Mouse (Mus musculus) MEL (cell line): ENCODE measurements around the gene Faf1. TPM values are rescaled to one million over a fixed set of nuclear protein-coding genes. Genes with fewer than 3 reads are reported as not detected.

Experiments used
- DNase-seq: peaks from one replicate; pipeline ENCODE4 v3.0.0; 2011; ENCODE audit warnings: low read depth, low spot score
- H3K27ac ChIP-seq: 2 replicates; pipeline ENCODE4 v1.5.1; 2012; ENCODE audit warnings: low read depth, mild to moderate bottlenecking, control low read depth, low read length, moderate library complexity; ENCODE audit not compliant: control insufficient read depth
- H3K27me3 ChIP-seq, 2 experiments: fragments of 150-350 bp in 1 of 2; sonication (generic) in 1 of 2; 2 replicates each; pipeline ENCODE4 v1.6.1; 2012; ENCODE audit warnings: low read length in 2 of 2, mild to moderate bottlenecking in 2 of 2, improper control_type of control experiment in 1 of 2, moderate library complexity in 1 of 2; ENCODE audit not compliant: insufficient read depth in 2 of 2, control insufficient read depth in 1 of 2
- H3K36me3 ChIP-seq, 2 experiments: 2 replicates each; pipeline ENCODE4 v1.6.1; 2012 to 2014; ENCODE audit warnings: low read length in 2 of 2, improper control_type of control experiment in 1 of 2, inconsistent platforms in 1 of 2, mild to moderate bottlenecking in 1 of 2; ENCODE audit not compliant: insufficient read depth in 2 of 2, control insufficient read depth in 1 of 2
- H3K4me1 ChIP-seq, 2 experiments: fragments of 150-350 bp in 1 of 2; sonication (generic) in 1 of 2; 2 replicates each; pipeline ENCODE4 v1.6.1; 2012; ENCODE audit warnings: low read length in 2 of 2, improper control_type of control experiment in 1 of 2, mild to moderate bottlenecking in 1 of 2; ENCODE audit not compliant: insufficient read depth in 2 of 2, control insufficient read depth in 1 of 2
- H3K4me3 ChIP-seq, 2 experiments: fragments of 150-350 bp in 1 of 2; sonication (generic) in 1 of 2; 2 replicates each; pipeline ENCODE4 v1.5.1; 2012; ENCODE audit warnings: low read depth in 2 of 2, low read length in 2 of 2, mild to moderate bottlenecking in 2 of 2, moderate library complexity in 2 of 2, control low read depth in 1 of 2, improper control_type of control experiment in 1 of 2; ENCODE audit not compliant: control insufficient read depth in 1 of 2, insufficient read depth in 1 of 2
- H3K79me2 ChIP-seq: 2 replicates; pipeline ENCODE4 v1.6.1; 2012; ENCODE audit warnings: mild to moderate bottlenecking, low read length, moderate library complexity; ENCODE audit not compliant: control insufficient read depth, poor library complexity, insufficient read depth
- H3K9ac ChIP-seq: 2 replicates; pipeline ENCODE4 v1.6.1; 2012; ENCODE audit warnings: low read depth, mild to moderate bottlenecking, control low read depth, low read length, moderate library complexity; ENCODE audit not compliant: control insufficient read depth, poor library complexity, severe bottlenecking
- H3K9me3 ChIP-seq: fragments of 150-350 bp; sonication (generic); replicated peaks from 2 replicates; pipeline ENCODE4 v1.6.1; 2012; ENCODE audit warnings: mild to moderate bottlenecking, low read length, improper control_type of control experiment, moderate library complexity; ENCODE audit not compliant: insufficient read depth
- BHLHE40 ChIP-seq: IDR thresholded peaks from 2 replicates; pipeline ENCODE4 v1.6.1; 2012; ENCODE audit warnings: low read depth, mild to moderate bottlenecking, inconsistent platforms, low read length, improper control_type of control experiment, borderline replicate concordance
- CHD1 ChIP-seq: IDR thresholded peaks from 2 replicates; pipeline ENCODE4 v1.6.1; 2012; ENCODE audit warnings: low read depth, mild to moderate bottlenecking, inconsistent platforms, low read length, improper control_type of control experiment
- CHD2 ChIP-seq: IDR thresholded peaks from 2 replicates; pipeline ENCODE4 v1.6.1; 2011; ENCODE audit warnings: low read length, improper control_type of control experiment
- ELF1 ChIP-seq: IDR thresholded peaks from 2 replicates; pipeline ENCODE4 v1.6.1; 2014; ENCODE audit warnings: low read depth, mild to moderate bottlenecking, inconsistent platforms, low read length, improper control_type of control experiment, moderate library complexity
- EP300 ChIP-seq, 2 experiments: IDR thresholded peaks; 2 replicates each; pipeline ENCODE4 v1.6.1; 2011; ENCODE audit warnings: improper control_type of control experiment in 2 of 2, low read length in 2 of 2, low read depth in 1 of 2, mild to moderate bottlenecking in 1 of 2
- ETS1 ChIP-seq: IDR thresholded peaks from 2 replicates; pipeline ENCODE4 v1.6.1; 2012; ENCODE audit warnings: low read depth, mild to moderate bottlenecking, inconsistent platforms, low read length, improper control_type of control experiment, moderate library complexity
- GATA1 ChIP-seq: IDR thresholded peaks from 2 replicates; pipeline ENCODE4 v1.6.1; 2011; ENCODE audit warnings: low read depth, low read length, improper control_type of control experiment
- KAT2A ChIP-seq: conservative IDR thresholded peaks from 2 replicates; pipeline ENCODE4 v1.6.1; 2012; ENCODE audit warnings: low read depth, low read length, improper control_type of control experiment, inconsistent platforms
- MAX ChIP-seq: IDR thresholded peaks from 2 replicates; pipeline ENCODE4 v1.6.1; 2011; ENCODE audit warnings: low read length, improper control_type of control experiment
- MEF2A ChIP-seq: IDR thresholded peaks from 2 replicates; pipeline ENCODE4 v1.6.1; 2014; ENCODE audit warnings: low read depth, mild to moderate bottlenecking, inconsistent platforms, low read length, improper control_type of control experiment; ENCODE audit not compliant: poor library complexity, insufficient replicate concordance, severe bottlenecking; ENCODE audit errors: extremely low read depth
- MYB ChIP-seq: IDR thresholded peaks from 2 replicates; pipeline ENCODE4 v1.6.1; 2011; ENCODE audit warnings: mild to moderate bottlenecking, low read depth, low read length, improper control_type of control experiment
- MYC ChIP-seq: IDR thresholded peaks from 2 replicates; pipeline ENCODE4 v1.6.1; 2011; ENCODE audit warnings: low read depth, mild to moderate bottlenecking, low read length, improper control_type of control experiment, moderate library complexity
- RCOR1 ChIP-seq: IDR thresholded peaks from 2 replicates; pipeline ENCODE4 v1.6.1; 2012; ENCODE audit warnings: low read depth, mild to moderate bottlenecking, inconsistent platforms, low read length, improper control_type of control experiment
- SMC3 ChIP-seq: IDR thresholded peaks from 2 replicates; pipeline ENCODE4 v1.6.1; 2011; ENCODE audit warnings: low read depth, low read length, improper control_type of control experiment
- TAL1 ChIP-seq: IDR thresholded peaks from 2 replicates; pipeline ENCODE4 v1.6.1; 2012; ENCODE audit warnings: mild to moderate bottlenecking, inconsistent platforms, low read length, moderate library complexity, mixed read lengths
- TBP ChIP-seq: IDR thresholded peaks from 2 replicates; pipeline ENCODE4 v1.8.0; 2011; ENCODE audit warnings: low read depth, low read length, improper control_type of control experiment
- USF2 ChIP-seq, 2 experiments: IDR thresholded peaks; 2 replicates each; pipeline ENCODE4 v1.6.1; 2011 to 2012; ENCODE audit warnings: improper control_type of control experiment in 2 of 2, low read length in 2 of 2, borderline replicate concordance in 1 of 2, inconsistent platforms in 1 of 2, low read depth in 1 of 2, mild to moderate bottlenecking in 1 of 2; ENCODE audit not compliant: insufficient read depth in 1 of 2
- ZC3H11A ChIP-seq: IDR thresholded peaks from 2 replicates; pipeline ENCODE4 v1.6.1; 2012; ENCODE audit warnings: low read depth, mild to moderate bottlenecking, inconsistent platforms, low read length, improper control_type of control experiment
- ZKSCAN1 ChIP-seq: IDR thresholded peaks from 2 replicates; pipeline ENCODE4 v1.6.1; 2012; ENCODE audit warnings: low read depth, mild to moderate bottlenecking, inconsistent platforms, low read length, improper control_type of control experiment, moderate library complexity
- polyA plus RNA-seq, 2 experiments: library from polyadenylated mRNA; stranded (reverse) in 1 of 2; unstranded in 1 of 2; fragments of >175 nt in 1 of 2; fragments of >200 nt in 1 of 2; gene quantifications; 2 replicates each; pipeline versions ENCODE4 v1.2.1 to v1.2.4; 2012; ENCODE audit warnings: low replicate concordance in 2 of 2, low read depth in 1 of 2; ENCODE audit not compliant: insufficient read length in 2 of 2, insufficient read depth in 1 of 2, missing spikeins in 1 of 2
- total RNA-seq: library from RNA; depleted of rRNA; stranded (reverse); fragments of 300-350 nt; gene quantifications from 2 replicates; pipeline ENCODE4 v1.2.3, GENCODE M21; 2012

The Faf1 gene
- total and polyA plus RNA-seq, 3 experiments = 36.5 to 37.6 TPM; not detected in 1

DNA sequence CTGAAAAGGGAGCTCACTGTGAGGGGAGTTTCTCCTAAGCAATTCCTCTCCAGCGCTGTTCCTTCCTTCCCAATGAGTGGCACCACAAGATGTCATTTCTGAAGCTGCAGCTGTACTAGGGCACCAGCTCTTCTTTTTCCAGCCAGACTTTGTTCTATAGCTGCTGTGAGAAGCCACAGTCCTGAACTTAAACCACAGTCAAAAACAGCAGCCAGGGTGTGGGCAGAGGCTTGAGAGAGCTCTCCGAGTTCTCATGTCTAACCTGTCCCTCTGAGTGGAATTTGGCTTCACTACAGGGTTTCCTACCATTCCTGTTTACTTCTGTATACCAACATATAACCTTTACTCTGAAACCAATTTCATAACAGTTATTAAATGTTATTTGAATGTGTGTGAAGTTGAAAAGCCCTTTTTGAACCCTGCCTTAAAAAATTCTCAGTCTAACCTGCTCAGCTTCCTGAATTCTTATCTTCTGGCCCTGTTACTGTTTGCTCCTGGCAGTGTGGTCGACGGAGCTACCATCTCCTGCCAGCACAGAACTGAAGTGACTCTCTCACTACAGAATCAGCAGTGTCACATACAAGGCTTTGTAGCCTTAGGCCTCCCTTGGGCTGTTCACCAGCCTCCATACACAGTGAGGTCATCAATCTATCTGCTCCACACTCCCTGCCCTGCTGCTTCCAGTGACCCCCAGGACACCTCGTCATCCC lies 287.3 kb downstream of the Faf1 start (continued):
- no peak for TF ChIP-seq USF2 (IDR thresholded peaks at IDR 0.05; ENCODE audit: borderline replicate concordance in 1 of 2, insufficient read depth in 1 of 2, low read depth in 1 of 2, low read length in 2 of 2)
- no peak for TF ChIP-seq ZC3H11A
- no peak for TF ChIP-seq CHD2
- no peak for TF ChIP-seq MYB
- TF ChIP-seq ETS1 = no peak
- TF ChIP-seq ZKSCAN1 = no peak
- TF ChIP-seq SMC3 = no peak
- 0 out of 2 replicates have a peak, but pooled peaks have one; percentile 4 for TF ChIP-seq TBP
- no peak for TF ChIP-seq KAT2A
- TF ChIP-seq EP300 (IDR thresholded peaks at IDR 0.05; ENCODE audit: low read depth in 1 of 2, low read length in 2 of 2) = peak; percentile 58 to 61; a peak in 3 of 4 replicates
- TF ChIP-seq TAL1 = peak; percentile 34
- TF ChIP-seq MAX = no peak
- 0 out of 2 replicates have a peak, but pooled peaks have one; percentile 13 for TF ChIP-seq ELF1

DNA sequence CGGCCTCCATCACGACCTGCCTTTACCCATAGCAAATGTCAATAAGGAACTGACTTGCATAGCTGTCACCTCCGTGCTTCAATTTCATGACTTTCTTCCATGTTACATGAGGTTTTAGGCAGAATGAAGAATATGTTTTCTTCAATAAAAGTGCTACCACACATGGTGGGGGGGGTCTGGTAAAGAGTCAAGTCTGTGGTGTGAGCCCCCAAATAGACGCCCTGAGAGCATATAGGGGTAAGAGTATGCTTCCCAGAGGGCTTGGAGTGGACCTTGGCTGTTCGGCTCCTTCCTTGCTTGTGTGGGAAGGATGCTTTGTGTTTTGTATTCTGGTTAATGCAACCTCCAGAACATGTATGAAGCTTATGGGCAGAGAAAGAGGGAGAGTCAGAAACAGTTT lies 293.2 kb downstream of the Faf1 start:
- no peak overlapping the region for H3K27ac ChIP-seq
- no peak overlapping the region for H3K9ac ChIP-seq
- H3K4me1 ChIP-seq = peaks cover 8 to 11% of the 10 kb centered on the region in 2 experiments
- no peaks in the 10 kb centered on the region for H3K9me3 ChIP-seq
- no peaks in the 10 kb centered on the region for H3K27me3 ChIP-seq
- no peak overlapping the region for H3K4me3 ChIP-seq
- no peak for DNase-seq
- no peaks in the 10 kb centered on the region for H3K79me2 ChIP-seq
- TF ChIP-seq MEF2A = no peak
- no peak for TF ChIP-seq KAT2A
- TF ChIP-seq ETS1 = no peak
- TF ChIP-seq RCOR1 = no peak
- TF ChIP-seq BHLHE40 = no peak
- no peak for TF ChIP-seq GATA1
- no peak for TF ChIP-seq CHD1
- no peak for TF ChIP-seq MYC
- H3K36me3 ChIP-seq = peaks cover 0 to 15% of the 10 kb centered on the region in 2 experiments; a peak in 2 of 4 replicates
